Mouse (Mus musculus): ENCODE data around the gene Cstad.

Gene Cstad

DNA sequence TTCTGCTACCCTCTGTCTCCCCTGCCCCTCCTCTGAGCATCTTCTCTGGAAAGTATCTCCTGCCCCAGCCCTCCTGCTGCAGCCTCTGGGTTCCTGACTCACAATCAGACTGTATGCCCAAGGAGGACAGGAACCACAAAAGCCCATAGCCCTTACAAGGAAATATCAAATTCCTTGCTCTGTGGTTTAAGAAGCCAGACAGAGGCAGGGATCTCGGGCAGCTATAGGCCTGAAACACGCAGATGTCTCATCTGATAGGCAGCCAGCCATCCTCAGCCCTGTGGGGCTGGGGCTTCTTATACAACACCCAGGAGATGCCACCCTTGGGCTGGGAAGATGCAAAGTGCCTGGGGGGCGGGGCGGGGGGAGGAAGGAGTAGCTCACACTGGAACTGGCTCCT lies 956 bp downstream of the Cstad start:
- peak; percentile 83 for DNase-seq (ENCODE audit: low read depth)

DNA sequence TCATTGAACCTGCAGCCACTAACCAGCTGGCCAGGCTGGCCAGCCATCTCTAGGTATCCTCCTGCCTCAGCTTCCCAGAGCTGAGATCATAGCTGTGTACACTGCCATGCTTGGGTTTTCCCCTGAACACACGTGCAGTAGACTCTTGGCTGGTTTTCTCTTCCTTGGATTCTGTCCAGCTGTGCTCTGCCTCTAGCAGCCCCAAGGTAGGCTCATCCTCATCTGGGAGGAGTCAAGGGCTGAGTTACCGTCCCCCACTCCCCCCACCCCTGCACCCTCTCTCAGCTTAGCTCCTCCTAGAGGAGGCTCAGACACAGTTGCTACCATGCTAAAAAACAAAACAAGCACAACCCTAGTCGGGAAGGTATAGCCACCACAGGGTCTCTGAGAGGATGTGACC lies 4.8 kb downstream of the Cstad start:
- DNase-seq (ENCODE audit: low read depth) = no peak

DNA sequence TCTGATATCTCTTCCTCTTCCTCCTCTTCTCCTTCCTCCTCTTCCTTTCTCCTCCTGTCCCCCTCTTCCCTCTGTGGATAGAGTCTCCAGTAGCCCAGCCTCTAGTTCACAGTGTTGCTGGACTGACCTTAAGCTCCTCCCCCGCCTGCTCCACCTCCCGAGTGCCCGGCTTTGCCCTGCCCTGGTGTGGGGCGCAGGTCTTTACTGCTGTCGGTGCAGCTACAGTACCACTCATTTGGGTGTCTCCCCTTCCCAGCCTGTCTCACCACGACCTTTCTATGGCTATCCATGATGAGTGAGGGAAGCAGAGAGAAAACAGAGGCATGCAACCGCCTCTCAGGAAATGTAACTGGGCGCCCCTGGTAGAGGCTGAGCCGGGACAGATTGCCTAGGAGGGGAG lies 5.5 kb downstream of the Cstad start:
- DNase-seq (ENCODE audit: low read depth) = no peak

DNA sequence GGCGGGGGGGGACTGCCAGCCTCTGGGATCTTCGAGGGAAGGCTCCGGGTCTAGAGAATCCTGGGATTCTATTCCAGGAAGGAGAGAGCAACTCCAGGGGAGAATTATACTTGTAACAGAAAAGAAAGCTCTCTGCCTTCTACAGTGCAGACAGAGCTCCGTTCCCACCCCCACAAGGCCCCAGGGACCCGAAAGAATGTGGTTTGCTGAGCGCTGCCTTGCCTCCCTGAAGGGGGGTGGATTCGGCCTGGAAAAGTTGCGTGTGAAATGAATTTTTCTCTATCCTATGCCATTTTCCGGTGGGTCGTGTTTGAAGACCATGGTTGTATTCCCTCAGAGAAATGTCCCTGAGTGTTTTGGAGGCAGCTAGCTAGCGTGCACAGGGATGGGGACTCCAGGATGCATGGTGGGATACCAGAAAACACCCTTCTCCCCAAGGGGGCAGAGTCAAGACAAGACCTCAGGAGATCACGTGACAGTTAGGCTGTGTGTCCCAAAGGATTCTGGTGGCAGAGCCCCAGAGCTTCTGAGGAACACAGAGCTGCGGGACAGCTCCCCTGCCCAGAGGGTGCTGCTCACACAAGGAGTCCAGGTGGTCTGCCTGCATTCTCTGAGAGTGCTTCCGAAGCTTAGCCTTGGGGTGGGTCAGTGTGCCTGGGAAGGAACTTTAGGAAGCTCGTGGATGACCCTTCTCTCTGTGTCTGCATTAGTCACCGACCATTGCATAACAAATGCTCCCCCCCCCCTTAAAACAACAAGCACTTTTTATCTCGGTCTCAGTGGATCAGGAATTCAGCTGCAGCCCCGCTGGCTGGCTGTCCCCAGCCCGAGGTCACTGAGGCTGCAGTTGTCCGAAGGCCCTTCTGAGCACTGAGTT lies 6.4 kb downstream of the Cstad start:
- no peak for DNase-seq (ENCODE audit: low read depth)

DNA sequence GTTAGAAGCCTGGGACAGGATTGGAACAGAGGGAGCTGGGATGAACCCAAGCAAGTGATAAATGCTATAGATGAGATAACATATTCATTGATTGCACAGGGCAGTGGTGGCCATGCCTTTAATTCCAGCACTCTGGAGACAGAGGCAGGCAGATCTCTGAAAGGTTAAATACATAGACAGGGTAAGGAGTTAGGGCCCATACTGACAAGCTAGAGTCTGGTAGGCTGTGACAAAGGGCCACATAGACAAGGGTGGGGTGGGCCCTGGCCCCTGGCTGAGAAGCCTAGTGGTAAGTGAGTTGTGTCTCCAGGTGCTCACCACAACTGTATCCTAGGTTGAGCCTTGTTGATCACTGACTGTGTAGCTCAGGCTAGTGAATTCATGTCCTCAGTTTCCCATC lies 7.6 kb downstream of the Cstad start:
- DNase-seq (ENCODE audit: low read depth) = no peak

DNA sequence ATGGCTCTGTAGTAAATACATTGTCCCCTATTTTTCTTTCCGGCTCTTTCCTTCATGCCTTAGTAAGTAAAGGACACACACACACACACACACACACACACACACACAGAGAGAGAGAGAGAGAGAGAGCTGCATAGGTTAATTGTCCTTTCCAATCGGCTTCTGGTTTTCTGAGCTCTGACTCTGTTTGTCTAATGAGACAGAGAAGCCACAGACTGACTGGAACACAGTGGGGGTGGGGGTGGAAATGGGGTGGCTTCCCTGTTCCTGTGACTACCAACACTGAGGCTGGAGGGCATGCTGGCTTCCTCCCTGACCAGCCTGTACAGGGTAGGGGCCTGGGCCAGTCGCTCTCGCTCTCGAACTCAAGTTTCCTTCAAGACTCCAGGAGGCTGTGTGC lies 8.9 kb downstream of the Cstad start:
- DNase-seq (ENCODE audit: low read depth) = peak; percentile 30

DNA sequence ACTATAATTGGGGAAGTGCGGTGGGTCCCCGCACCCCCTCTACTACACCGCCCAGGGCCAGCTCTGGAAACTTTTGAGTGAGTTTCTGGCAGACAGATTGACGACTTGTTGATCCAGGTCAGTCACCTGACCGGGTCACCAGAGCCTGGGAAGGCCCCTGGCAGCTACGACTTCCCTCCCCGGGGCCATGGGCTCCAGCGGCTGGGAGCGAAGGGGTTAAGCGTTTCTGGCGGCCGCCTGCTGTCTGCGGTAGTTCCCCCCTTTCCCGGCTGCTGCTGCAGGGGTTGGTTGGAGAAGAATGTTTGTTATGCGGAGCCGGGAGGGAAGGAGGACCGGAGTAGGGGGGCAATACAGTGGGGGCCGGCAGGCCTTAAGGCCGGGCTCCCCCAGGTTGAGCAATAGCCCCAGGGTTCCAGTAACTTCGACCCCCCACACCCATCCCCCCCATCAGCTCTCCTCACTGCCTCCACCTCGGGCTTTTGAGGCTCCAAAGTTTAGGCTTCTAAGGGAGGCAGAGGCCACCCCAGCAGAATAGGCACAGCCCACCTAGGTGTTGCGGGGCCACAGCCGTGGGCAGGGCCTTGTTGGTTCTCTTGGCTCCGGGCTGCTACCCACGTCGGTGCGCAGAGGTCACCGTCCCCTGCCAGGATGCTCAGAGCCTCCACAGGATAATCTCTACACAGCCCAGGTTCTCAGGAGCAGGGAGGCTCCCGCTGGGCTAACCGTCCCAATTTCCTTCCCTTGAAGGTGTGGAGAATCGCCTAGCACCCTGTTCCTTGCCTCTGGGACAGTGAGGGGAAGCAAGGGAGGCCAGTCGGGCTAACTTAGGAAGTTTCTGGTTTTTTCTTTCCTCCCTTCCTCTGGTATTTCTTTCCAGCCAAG lies 10.3 kb downstream of the Cstad start:
- no peak for DNase-seq (ENCODE audit: low read depth)

DNA sequence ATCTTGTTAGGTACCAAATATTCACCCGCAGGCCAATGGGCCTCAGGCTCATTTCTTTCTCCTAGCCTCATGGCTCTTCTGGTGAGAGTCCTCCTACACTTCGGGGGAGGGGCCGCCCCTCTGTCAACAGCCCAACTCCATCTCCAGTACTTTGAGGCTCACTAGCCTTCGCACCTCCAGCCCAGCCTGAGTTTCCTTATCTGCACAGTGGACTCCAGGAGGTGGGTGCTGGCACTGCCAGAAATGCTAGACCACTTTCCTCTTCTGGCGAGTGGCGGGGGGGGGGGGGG lies 10.9 kb downstream of the Cstad start:
- DNase-seq (ENCODE audit: low read depth) = no peak

DNA sequence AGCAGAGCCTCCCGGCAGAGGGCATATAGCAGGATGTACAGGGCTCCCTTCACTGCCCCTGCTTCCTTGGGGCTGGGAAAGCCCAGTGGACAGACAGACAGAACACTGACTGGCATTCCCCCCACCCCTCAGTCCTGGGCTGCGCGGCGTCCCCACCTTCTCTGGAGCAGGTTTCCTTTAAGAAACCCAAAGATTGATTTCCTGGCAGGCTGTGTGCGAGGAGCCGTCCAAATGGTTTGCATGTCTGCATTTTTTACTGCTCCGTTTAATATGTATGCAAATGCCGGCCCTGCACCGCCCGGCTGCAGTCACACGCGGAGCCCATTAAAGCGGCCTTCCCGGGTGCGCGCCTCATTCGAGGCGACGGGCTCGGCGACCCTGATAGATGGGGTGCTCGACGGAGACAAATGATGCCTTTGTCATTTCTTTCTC lies 11.8 kb downstream of the Cstad start:
- no peak for DNase-seq (ENCODE audit: low read depth)

DNA sequence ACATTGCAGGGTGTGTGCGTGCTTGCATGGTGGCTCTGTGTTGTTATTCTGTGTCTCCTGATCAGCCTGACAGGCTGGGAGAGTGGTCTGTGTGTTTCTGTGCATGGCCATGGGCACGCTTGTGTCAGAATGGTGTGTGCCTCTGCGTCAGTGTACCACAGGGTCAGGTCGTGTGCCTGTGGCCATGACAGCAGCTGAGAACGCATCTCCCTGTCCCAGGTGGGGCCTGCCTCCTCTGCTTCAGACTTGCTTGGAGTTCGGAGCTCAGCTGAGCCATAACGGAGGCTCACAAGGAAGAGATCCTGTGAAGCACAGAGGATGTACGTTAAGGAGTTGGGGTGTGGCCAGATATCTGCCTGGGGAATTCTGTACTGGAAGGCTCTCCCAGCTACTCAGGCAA lies 13.1 kb downstream of the Cstad start:
- no peak for DNase-seq (ENCODE audit: low read depth)

DNA sequence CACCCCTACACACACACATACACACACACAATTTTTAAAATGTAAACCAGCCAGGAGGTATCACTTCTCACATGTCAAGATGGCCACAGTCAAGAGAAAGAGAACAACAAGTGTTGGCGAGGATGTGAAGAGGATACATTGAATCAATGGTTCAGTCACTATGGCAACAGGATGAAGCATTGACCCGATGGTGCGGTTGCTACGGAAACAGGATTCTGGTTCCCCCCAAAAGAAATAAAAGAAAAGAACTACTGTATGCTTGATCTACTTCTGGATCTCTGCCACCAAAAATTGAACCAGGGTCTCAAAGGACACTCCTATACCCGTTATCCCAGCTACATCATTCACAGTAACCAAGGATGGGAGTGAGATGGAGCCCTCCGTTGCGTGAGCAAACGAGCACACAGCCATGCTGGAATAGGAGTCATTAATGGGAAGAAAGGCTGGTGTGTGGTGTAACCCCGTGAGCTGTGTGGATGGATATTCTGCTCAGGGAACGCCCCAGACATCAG lies 13.9 kb downstream of the Cstad start:
- no peak for DNase-seq (ENCODE audit: low read depth)

DNA sequence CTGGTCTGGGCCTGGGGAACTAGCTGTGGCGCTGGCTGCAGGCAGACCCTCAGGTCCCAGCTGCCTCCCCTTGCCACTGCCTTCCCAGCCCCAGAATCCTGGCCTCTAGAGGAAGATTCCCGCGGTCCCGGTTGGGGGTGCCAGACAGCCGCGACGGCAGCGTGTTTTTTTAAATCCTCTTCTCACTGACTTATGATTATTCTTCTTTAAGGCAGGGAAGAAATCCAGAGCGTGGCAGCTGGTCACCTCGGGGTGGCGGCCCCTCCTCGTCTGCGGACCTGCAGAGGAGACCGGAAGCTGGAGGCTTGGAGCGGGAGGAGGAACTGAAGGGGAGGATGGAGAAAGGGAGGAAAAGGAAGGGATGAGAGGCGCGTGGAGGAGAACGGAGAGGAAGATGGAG lies 18.7 kb downstream of the Cstad start:
- no peak for DNase-seq (ENCODE audit: low read depth)

DNA sequence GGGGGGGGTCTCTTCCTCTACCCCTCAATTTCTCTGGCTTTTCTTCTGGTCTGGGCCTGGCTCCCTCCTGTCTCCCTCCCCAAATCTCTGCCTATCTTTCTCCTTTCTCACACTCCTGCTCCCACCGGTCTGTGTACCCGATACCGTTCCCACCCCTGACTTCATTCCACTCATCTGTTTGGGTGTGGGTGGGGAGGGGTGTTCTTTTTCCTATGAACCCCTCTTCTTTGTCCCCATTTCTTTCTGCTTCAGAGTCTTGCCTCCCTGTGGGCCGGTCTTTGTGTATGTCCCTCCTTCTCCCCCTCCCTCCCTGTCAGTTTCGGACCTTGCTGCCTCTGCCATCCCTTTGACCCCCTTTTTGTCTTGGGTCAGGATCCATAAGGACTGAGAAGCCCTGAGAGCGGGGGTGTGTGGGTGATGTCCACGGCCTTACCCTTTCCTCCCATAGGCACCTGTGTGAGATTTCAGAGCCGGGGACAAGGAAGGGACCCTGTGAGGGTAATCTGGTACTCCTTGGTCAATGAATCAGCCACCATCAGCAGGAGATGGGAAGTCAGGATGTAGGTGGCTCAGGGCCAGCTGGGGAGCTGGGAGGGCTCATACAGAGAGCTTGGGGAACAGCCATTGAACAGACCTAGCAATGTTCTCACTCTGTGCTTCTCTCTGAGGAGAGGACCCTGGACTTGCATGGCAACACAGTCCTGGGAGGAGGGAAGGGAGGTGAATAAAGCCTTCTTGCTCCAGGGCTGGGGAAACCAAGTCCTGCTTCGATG lies 19.5 kb downstream of the Cstad start:
- no peak for DNase-seq (ENCODE audit: low read depth)

DNA sequence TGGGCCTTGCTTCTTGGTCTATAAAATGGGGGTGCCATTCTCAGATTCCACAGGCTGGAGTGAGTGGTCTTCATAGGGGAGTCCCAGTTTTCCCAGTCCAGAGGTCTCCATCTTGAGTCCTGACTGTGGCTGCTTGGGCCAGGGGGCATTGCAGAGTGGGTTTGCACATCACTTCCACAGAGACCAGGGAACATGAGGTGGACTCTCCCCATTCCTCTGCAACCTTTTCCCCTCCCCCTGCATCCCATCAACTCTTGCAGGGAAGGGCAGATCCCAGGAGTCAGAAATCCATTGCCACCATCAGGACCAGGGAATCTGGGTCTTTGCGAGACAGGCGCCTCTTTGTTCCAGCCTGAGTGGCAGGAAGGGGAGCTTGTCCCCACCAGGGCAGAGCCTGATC lies 21.0 kb downstream of the Cstad start:
- DNase-seq (ENCODE audit: low read depth) = no peak

DNA sequence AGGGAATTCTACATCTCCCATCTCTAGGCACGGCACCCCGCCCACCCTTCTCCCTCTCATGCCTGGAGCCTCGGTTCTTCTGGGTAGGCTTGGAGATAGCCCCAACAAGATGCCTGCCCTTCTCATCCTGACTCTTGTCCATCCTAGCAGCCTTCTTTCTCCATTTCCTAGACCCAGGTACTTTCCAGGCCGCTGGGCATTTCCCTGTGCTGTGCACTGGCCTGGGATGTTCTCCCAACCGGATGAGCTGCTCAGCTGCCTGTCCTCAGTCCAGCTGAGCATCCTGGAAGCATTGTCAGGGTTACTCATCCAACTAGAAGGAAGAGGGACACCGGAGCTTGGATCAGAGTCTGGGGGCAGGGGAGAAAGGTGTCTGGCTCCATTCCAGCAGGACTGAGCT lies 21.6 kb downstream of the Cstad start:
- no peak for DNase-seq (ENCODE audit: low read depth)

DNA sequence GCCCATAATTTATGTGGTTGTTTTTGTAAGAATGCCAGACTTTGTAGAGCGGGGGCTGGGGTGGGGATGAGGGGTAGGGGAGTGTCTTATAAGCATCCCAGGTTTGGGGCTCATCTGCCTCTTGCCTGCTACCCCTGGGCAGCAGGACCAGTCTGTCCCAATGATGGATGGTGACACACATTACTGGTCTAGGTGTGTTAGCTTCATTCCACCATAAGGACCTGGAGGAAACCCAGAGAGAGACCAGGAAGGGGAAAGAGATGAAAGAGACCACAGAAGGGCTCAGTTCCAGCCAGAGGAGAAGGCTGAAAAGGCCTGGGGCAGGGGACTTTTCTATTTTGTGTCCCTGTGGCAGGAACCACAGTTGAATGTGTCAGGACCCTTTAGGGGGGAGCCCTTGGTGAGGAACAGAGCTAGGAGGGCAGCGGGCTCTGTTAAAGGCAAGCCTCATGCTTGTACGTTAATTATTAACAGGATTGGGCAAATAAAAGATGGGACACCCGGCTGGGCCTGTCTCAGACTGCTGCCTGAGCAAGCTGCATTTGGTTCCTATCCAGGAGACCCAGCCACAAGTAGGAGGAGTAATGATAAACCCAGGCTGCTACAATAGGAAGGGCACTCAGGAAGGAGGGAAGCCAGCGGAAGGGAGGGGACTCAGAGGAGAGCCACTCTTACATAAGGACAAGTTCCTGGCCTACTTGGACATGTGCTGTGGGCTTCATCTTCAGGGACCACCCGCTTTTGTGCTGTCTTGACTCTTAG lies 23.8 kb downstream of the Cstad start:
- no peak for DNase-seq (ENCODE audit: low read depth)

DNA sequence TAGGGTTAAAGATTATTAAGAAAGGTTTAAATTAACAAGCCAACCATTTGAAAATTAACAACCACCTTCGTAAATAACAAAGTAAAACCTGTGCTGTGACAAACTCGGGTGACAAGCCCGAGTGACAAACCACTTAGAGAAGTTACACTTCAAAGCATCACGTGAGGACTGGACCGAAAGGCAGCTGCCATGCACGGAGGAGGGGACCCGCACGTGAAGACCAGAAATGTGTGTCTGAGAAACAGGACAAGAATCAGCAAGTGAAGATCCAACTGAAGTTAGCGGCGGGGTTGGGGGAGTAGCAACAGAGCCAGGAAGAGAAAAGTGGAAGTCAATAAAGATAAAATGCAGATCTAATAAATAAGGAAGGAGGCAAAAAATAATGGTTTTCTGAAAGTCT lies 29.0 kb downstream of the Cstad start:
- DNase-seq (ENCODE audit: low read depth) = no peak

DNA sequence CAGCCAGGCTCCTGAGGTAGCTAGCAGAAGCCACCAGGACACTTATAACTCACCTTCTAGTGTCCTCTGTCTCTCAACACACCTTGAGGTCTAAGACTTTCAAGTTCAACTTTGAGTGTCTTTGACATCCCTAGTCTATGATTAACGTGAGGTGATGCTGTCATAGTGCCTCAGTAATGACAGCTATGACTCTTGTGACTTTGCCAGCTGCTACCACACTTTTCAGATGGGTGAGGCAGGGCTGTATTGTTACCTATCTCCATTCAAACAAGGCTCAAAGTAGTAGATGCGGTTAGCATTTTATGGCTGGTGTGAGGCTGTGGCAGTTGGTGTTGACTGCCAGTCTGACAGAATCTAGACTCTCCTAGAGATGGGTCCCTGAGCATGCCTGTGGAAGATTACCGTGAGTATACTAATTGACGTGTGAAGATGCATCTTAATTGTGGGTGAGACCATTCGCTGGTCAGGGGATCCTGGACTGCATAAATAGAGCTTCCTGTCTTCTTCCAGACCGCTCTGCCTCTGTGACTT lies 30.5 kb downstream of the Cstad start:
- DNase-seq (ENCODE audit: low read depth) = no peak

DNA sequence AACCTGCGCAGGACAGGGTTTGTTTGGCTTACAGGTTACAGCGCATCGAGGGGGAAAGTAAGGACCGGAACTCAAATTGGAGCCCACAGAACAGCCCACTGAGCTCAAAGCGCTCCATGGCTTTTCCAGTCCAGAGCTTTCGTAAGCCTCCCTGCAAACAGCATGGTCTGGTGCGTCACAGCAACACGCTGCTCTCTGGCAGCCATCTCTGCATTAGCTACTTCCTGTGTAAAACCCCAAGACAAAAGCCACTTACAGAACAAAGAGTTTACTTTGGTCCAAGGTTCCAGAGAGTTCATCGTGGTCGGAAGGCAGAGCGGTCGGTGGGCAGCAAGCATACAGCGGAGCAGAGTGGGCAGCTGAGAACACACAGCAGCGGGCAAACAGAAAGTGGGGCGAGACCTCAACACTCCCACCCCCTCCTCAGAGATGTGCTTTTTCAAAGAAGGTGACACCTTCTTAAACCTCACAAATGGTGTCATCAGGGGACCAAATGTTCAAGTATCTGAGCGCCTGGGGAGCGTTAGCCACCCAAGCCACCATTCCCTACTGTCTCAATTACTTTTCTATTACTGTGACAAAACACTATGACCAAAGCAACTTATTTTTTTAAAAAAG lies 31.3 kb downstream of the Cstad start:
- no peak for DNase-seq (ENCODE audit: low read depth)

DNA sequence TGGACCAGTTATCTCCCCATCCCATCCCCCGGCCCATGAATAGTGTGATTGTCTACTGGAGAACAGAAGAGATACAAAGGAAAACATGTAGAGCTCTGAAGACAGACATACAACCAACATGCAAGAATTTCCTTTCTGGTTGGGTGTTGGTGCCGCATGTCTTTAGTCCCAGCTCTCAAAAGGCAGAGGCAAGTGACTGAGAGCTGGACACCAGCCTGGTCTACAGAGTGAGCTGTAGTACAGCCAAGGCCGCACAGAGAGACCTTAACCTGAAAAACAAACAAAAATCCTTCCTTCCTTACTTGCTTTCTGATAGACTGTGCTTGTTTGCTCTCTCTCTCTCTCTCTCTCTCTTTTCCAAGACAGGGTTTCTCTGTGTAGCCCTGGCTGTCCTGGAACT lies 32.5 kb downstream of the Cstad start:
- no peak for DNase-seq (ENCODE audit: low read depth)

DNA sequence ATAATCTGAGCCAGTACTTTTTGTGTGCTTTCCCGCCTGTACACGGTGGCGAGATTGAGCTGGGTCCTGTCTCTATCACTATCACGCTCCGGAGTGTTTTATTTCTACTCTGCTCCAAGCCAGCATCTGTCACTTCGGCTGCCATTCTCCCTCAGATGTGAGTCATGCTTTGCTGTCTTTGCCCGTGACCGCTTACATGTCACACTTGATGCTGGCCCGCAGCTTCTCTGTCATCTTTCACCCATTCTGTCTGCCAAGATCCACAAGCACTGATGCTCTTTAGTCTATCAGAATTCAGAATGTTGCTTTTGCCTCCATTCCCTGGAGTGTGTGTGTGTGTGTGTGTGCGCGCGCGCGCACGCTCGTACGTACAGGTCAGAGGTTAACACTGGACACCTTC lies 33.5 kb downstream of the Cstad start:
- no peak for DNase-seq (ENCODE audit: low read depth)
